Mouse (Mus musculus): Measurements from ENCODE around the gene Guca2a. TPM values are rescaled to one million over a fixed set of nuclear protein-coding genes. Genes with fewer than 3 reads are reported as not detected.

Gene Guca2a
- total and polyA plus RNA-seq, 3 experiments = not detected

DNA sequence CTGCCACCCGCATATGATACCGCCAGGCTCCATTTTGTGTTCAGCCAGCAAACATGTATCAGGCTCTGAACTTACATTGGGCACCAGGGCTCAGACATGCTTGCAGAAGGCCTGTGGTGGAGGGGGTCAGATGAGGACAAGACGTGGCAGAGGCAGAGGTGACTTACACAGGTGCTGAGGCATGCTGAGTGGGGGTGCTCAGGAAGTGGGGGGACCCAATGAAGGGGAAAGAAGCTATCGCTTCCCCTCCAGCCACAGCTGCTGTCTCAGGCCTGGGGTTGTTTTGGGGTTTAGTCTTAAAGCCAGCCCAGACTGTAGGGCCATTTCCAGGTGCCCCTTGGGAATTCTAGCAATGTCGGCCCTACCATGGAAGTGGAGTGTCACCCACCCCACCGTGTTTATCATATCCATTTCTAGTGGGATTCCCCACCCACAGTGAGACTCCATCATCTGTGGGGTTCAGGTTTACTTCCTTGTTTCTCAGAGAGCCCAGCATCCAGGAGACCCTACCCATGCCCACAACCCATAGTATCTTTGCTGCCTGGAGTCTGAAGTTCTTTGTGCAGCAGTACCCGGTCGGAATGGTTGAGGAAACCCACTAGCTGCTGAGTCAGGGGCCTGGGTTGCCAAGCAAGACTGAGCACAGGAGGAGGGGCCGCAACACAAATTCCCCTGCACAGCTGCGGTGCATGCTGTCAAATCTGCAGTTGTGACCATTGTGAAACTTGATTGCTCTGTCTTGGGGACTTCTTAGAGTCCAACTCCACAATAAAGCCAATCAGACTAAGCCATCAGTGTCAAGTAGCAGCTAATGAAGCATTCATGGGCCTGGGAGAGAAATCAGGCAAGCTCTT, 32.1 kb downstream of the Guca2a start:
- no peak for DNase-seq (ENCODE audit: low spot score)
- TF ChIP-seq GATA2 (IDR thresholded peaks at IDR 0.05; ENCODE audit: borderline replicate concordance, low read depth, low read length) (no peak), CTCF (IDR thresholded peaks at IDR 0.05; ENCODE audit: low read depth, low read length) (no peak), POLR2AphosphoS5 (IDR thresholded peaks at IDR 0.05; ENCODE audit: insufficient replicate concordance, low read depth, low read length) (no peak), GATA1 (IDR thresholded peaks at IDR 0.05; ENCODE audit: borderline replicate concordance, low read length) (no peak), TAL1 (conservative IDR thresholded peaks at IDR 0.05; ENCODE audit: low read depth, low read length) (no peak)
- ATAC-seq (ENCODE audit: extremely low read depth, insufficient number of reproducible peaks, low FRiP score, poor library complexity, severe bottlenecking) = no peak
- Histone ChIP-seq H3K4me3 (ENCODE audit: low read depth, low read length) (no peak overlapping the region), H3K9me3 (replicated peaks) (no peaks in the 10 kb centered on the region), H3K4me1 (ENCODE audit: insufficient read depth, low read depth, low read length) (no peaks in the 10 kb centered on the region), H3K36me3 (replicated peaks) (no peaks in the 10 kb centered on the region), H3K27me3 (ENCODE audit: insufficient read depth, low read length) (peaks cover 18% of the 10 kb centered on the region; the same call in 1 of the 2 replicates)

DNA sequence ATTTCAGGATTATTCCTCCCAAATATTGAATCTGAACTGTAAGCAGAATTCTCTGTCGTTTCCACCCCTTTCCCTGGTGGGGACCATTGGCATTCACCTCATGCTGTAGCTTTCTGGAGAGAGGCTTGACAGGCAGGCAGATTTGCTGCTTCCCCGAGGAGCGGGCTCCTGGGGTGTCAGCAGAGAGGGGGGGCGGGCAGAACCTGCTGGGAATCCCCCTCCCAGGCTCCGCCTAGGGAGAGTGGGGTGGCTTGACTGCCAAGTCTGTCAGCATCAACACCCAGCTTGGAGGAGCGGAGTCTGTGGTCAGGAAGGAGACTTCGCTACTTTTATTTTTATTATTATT, 32.7 kb downstream of the Guca2a start:
- Histone ChIP-seq H3K4me1 (ENCODE audit: insufficient read depth, low read depth, low read length) (no peaks in the 10 kb centered on the region), H3K36me3 (replicated peaks) (no peaks in the 10 kb centered on the region), H3K4me3 (ENCODE audit: low read depth, low read length) (no peak overlapping the region), H3K27me3 (ENCODE audit: insufficient read depth, low read length) (peaks cover 18% of the 10 kb centered on the region; the same call in 1 of the 2 replicates), H3K9me3 (replicated peaks) (no peaks in the 10 kb centered on the region)
- TF ChIP-seq TAL1 (conservative IDR thresholded peaks at IDR 0.05; ENCODE audit: low read depth, low read length) (no peak), POLR2AphosphoS5 (IDR thresholded peaks at IDR 0.05; ENCODE audit: insufficient replicate concordance, low read depth, low read length) (no peak), GATA2 (IDR thresholded peaks at IDR 0.05; ENCODE audit: borderline replicate concordance, low read depth, low read length) (no peak), CTCF (IDR thresholded peaks at IDR 0.05; ENCODE audit: low read depth, low read length) (no peak), GATA1 (IDR thresholded peaks at IDR 0.05; ENCODE audit: borderline replicate concordance, low read length) (no peak)
- no peak for ATAC-seq (ENCODE audit: extremely low read depth, insufficient number of reproducible peaks, low FRiP score, poor library complexity, severe bottlenecking)
- no peak for DNase-seq (ENCODE audit: low spot score)

DNA sequence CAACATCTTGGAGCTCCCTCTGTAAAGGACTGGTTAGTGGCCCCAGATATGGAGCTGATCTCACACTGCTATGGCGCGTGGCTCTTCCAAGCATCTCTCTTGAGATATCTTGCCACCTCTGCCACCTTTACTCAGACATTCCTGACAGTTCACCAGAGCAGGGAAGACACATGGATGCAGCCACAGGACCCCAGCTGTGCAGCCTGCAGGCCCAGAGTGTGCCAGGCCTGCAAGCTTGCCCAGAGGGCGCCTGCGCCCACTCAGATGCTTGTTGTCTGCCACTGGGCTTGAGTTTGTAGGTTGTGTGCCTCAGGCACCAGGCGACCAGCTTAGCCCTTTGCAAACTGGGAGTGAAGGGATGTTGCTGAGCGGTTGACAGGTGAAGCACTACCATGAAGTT, 33.2 kb downstream of the Guca2a start:
- Histone ChIP-seq H3K36me3 (replicated peaks) (no peaks in the 10 kb centered on the region), H3K9me3 (replicated peaks) (no peaks in the 10 kb centered on the region), H3K27me3 (ENCODE audit: insufficient read depth, low read length) (peaks cover 22% of the 10 kb centered on the region), H3K4me1 (ENCODE audit: insufficient read depth, low read depth, low read length) (no peaks in the 10 kb centered on the region), H3K4me3 (ENCODE audit: low read depth, low read length) (no peak overlapping the region)
- no peak for TF ChIP-seq POLR2AphosphoS5 (IDR thresholded peaks at IDR 0.05; ENCODE audit: insufficient replicate concordance, low read depth, low read length)
- DNase-seq (ENCODE audit: low spot score) (no peak), ATAC-seq (ENCODE audit: extremely low read depth, insufficient number of reproducible peaks, low FRiP score, poor library complexity, severe bottlenecking) (no peak)

DNA sequence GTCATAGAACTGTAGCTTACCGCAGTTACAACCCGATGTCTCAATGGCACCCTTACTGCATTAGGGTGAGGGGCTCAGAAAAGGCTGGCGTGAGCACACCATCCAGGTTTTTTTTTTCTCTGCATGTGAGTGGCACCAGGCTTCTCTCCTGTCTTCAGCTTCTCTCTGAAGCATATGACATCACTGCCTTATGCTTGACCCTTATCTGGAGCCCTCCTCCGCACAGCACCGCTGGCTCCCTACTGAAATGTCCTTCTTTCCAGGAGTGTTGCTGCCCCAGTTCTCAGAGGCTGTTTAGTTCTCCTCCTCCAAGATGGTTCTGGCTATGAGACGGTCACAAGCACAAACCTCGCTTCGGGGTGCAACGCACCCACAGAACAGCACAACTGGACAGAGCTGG, 33.7 kb downstream of the Guca2a start:
- peaks cover 24% of the 10 kb centered on the region for H3K27me3 ChIP-seq (ENCODE audit: insufficient read depth, low read length)
- TF ChIP-seq TAL1 (conservative IDR thresholded peaks at IDR 0.05; ENCODE audit: low read depth, low read length) = no peak
- TF ChIP-seq GATA2 (IDR thresholded peaks at IDR 0.05; ENCODE audit: borderline replicate concordance, low read depth, low read length) = no peak
- no peak for TF ChIP-seq CTCF (IDR thresholded peaks at IDR 0.05; ENCODE audit: low read depth, low read length)
- no peak for TF ChIP-seq GATA1 (IDR thresholded peaks at IDR 0.05; ENCODE audit: borderline replicate concordance, low read length)
- TF ChIP-seq POLR2AphosphoS5 (IDR thresholded peaks at IDR 0.05; ENCODE audit: insufficient replicate concordance, low read depth, low read length) = no peak
- DNase-seq (ENCODE audit: low spot score) = no peak
- no peak for ATAC-seq (ENCODE audit: extremely low read depth, insufficient number of reproducible peaks, low FRiP score, poor library complexity, severe bottlenecking)
- H3K4me1 ChIP-seq (ENCODE audit: insufficient read depth, low read depth, low read length) = no peaks in the 10 kb centered on the region
- no peaks in the 10 kb centered on the region for H3K9me3 ChIP-seq (replicated peaks)
- no peak overlapping the region for H3K4me3 ChIP-seq (ENCODE audit: low read depth, low read length)
- H3K36me3 ChIP-seq (replicated peaks) = no peaks in the 10 kb centered on the region

DNA sequence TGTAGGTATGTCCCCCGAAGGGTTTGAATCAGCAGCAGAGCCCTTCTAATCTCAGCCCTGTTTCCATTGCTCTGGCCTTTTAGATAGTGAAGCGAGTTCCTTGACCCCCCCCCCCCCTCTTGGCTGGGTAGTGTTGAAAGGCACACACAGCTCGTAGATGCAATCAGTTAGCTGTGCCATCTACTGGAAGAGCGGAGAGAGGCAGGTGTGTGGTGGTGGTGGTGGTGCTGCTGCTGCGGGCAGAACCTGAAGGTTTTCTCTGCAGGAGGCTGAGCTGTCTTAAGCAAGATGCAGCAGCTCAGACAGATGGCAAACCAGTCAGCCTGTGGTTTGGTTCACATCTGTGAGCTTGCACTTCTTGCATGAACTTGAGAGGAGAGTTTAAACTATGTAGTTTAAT, 35.2 kb downstream of the Guca2a start:
- DNase-seq (ENCODE audit: low spot score) = no peak
- Histone ChIP-seq H3K4me3 (ENCODE audit: low read depth, low read length) (no peak overlapping the region), H3K27me3 (ENCODE audit: insufficient read depth, low read length) (peaks cover 29% of the 10 kb centered on the region), H3K36me3 (replicated peaks) (no peaks in the 10 kb centered on the region), H3K4me1 (ENCODE audit: insufficient read depth, low read depth, low read length) (no peaks in the 10 kb centered on the region), H3K9me3 (replicated peaks) (no peaks in the 10 kb centered on the region)
- no peak for ATAC-seq (ENCODE audit: extremely low read depth, insufficient number of reproducible peaks, low FRiP score, poor library complexity, severe bottlenecking)
- TF ChIP-seq GATA1 (IDR thresholded peaks at IDR 0.05; ENCODE audit: borderline replicate concordance, low read length) (no peak), GATA2 (IDR thresholded peaks at IDR 0.05; ENCODE audit: borderline replicate concordance, low read depth, low read length) (no peak), POLR2AphosphoS5 (IDR thresholded peaks at IDR 0.05; ENCODE audit: insufficient replicate concordance, low read depth, low read length) (no peak), TAL1 (conservative IDR thresholded peaks at IDR 0.05; ENCODE audit: low read depth, low read length) (no peak), CTCF (IDR thresholded peaks at IDR 0.05; ENCODE audit: low read depth, low read length) (no peak)

DNA sequence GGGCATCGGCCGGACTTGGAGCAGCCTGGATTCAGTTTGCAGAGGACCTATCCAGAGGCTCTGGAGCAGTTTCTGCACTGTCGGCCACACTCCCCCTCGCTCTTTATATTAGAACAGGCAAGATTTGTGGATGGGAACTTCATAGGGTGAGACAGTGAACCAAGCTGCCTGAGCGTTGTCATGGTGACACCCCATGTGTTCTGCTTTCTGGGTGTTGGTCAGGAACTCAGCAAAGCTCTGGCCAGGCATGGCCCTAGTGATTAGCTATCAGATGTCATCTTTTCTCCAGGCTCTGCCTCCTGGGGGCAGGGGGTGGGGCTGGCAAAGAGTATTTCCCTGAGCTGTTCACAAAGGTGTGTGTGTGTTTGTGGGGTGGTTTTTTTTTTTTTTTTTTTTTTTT, 45.1 kb downstream of the Guca2a start:
- DNase-seq (ENCODE audit: low spot score) = no peak
- H3K4me1 ChIP-seq (ENCODE audit: insufficient read depth, low read depth, low read length) = no peaks in the 10 kb centered on the region
- TF ChIP-seq GATA2 (IDR thresholded peaks at IDR 0.05; ENCODE audit: borderline replicate concordance, low read depth, low read length) = no peak
- TF ChIP-seq POLR2AphosphoS5 (IDR thresholded peaks at IDR 0.05; ENCODE audit: insufficient replicate concordance, low read depth, low read length) = no peak
- TF ChIP-seq GATA1 (IDR thresholded peaks at IDR 0.05; ENCODE audit: borderline replicate concordance, low read length) = no peak
- no peak for TF ChIP-seq TAL1 (conservative IDR thresholded peaks at IDR 0.05; ENCODE audit: low read depth, low read length)
- no peak for TF ChIP-seq CTCF (IDR thresholded peaks at IDR 0.05; ENCODE audit: low read depth, low read length)
- H3K36me3 ChIP-seq (replicated peaks) = no peaks in the 10 kb centered on the region
- H3K27me3 ChIP-seq (ENCODE audit: insufficient read depth, low read length) = peaks cover 13% of the 10 kb centered on the region; the same call in 1 of the 2 replicates
- no peak overlapping the region for H3K4me3 ChIP-seq (ENCODE audit: low read depth, low read length)
- no peak for ATAC-seq (ENCODE audit: extremely low read depth, insufficient number of reproducible peaks, low FRiP score, poor library complexity, severe bottlenecking)
- no peaks in the 10 kb centered on the region for H3K9me3 ChIP-seq (replicated peaks)
